25 mouse cellular contexts compared by ENCODE assay signal in the genomic region with DNA sequence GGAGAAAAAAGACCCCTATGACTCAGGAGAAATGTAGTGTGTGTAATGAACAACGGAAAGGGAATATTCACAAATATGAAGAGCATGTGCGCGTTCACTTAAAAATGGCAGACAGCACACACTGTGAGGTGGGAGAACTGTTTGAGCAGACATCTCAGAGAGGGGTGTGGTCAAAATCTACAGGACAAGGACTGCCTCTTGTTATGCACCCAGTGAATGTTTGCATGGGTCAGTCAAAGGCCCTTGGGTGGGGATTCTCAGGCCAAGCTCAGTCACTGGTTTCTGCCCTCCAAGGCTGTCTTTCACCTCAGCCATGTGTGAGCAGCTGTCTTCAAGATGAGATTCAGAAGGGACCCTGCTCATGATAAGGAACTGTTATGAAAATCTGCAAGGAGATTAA.
"Had no signal": no experiment of that assay in that cellular context is flagged by ENCODE, and none has a peak within 500 bp of the region (broad histone marks: within the 10 kb centered on the region; RNA-seq: fewer than 3 reads in every experiment).

No protein-coding gene starts in this region.

- H3K4me3 ChIP-seq: gastrocnemius, adult 2 months; heart, adult 2 months; hindbrain, embryonic 10.5 days; hindbrain, embryonic 12.5 days; hindbrain, embryonic 15.5 days; kidney, embryonic 15.5 days; left cerebral cortex, adult 2 months; limb, embryonic 10.5 days; limb, embryonic 12.5 days; liver, embryonic 13.5 days; liver, embryonic 15.5 days had no signal

- H3K9ac ChIP-seq: hindbrain, embryonic 12.5 days; hindbrain, embryonic 15.5 days; kidney, embryonic 15.5 days; limb, embryonic 12.5 days; liver, embryonic 13.5 days; liver, embryonic 15.5 days; liver, postnatal 0 days had no signal

- H3K4me1 ChIP-seq: hindbrain, embryonic 10.5 days; hindbrain, embryonic 12.5 days; hindbrain, embryonic 15.5 days; kidney, embryonic 15.5 days; liver, embryonic 13.5 days; liver, embryonic 15.5 days had no signal

- DNase-seq: gastrocnemius, adult 2 months; gastrocnemius, postnatal 10 days; gastrocnemius, postnatal 25 days; heart, adult 2 months; heart, postnatal 10 days; heart, postnatal 4 days; kidney, adult 11 months; kidney, adult 2 months; kidney, adult 9 months; kidney, postnatal 14 days; kidney, postnatal 36 days; layer of hippocampus, adult 9-11 months; liver; liver, embryonic 13.5 days; liver, postnatal 0 days had no signal

- H3K9me3 ChIP-seq: hindbrain, embryonic 15.5 days; limb, embryonic 10.5 days; liver, embryonic 13.5 days; liver, embryonic 15.5 days had no signal

- H3K27ac ChIP-seq: gastrocnemius, adult 2 months; heart, adult 2 months; hindbrain, embryonic 10.5 days; hindbrain, embryonic 12.5 days; hindbrain, embryonic 15.5 days; hindbrain, postnatal 0 days; kidney, embryonic 15.5 days; kidney, postnatal 0 days; left cerebral cortex, adult 2 months; limb, embryonic 10.5 days; limb, embryonic 12.5 days; liver, embryonic 13.5 days; liver, embryonic 15.5 days had no signal

- H3K36me3 ChIP-seq: hindbrain, embryonic 10.5 days; hindbrain, embryonic 12.5 days; hindbrain, embryonic 15.5 days; kidney, embryonic 15.5 days; limb, embryonic 10.5 days; limb, embryonic 12.5 days; liver, embryonic 13.5 days; liver, embryonic 15.5 days had no signal
